Mouse (Mus musculus) 3T3-L1 (cell line): Measurements from ENCODE around the gene Klhl8.

Experiments
- DNase-seq: peaks from one replicate; pipeline ENCODE4 v3.0.0-alpha.2; 2015; ENCODE audit warnings: low read depth, low spot score

The Klhl8 gene

DNA sequence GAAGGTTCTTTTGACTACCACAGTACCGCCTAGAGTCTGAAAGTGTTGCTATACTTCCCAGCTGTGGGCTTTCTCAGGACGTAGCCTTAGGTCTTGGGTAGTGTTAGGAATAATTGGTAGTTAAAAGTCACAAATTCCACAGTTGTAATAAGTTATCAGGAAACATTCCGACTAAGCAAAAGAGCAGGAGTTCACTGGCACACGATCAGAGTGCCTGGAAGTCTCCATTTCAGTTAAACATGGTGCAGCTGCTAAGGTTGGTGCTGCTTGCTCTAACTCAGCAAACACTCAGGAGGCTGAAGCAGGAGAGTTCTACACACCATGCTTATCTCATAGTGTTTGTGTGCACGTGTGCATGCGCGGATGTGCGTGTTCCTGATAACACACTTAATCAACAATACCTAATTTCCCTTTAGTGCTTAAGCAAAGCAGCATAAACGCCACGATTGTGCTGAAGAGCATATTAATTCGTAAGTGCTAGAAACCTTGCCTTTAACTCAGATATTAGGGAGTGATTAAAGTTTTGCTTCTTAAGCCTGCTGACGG is 97.0 kb downstream of the Klhl8 start:
- DNase-seq: no peak

DNA sequence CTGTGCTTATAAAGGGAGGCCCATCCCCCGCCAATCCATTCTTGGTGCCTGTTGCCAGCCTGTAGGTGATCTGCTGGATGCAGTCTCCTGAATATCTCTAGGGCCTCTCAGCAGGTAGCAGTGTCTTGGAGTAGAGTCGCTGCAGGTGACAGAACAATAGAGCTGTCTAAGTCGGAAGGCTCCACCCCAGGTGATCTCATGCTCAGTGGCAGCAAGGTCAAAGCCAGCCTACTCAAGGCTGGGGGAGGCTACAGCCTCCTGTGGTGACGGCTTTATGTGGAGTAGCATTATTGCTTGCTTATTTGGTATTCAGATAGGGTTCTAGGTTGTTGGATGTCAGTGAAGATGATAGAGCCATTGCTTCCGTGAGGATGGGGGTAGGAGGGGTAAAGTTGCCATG is 97.8 kb downstream of the Klhl8 start:
- DNase-seq: no peak
